Mouse (Mus musculus) cerebellum, adult 11-12 months (tissue): ENCODE data around the gene St6gal1.

Source experiments
- DNase-seq: peaks from one replicate; pipeline ENCODE4 v3.0.0; 2022

St6gal1 gene

GRCm38 (mm10) chr16:23307142-23307968, 82.8 kb downstream of the St6gal1 start:
- no peak for DNase-seq

- no peak for DNase-seq
These were observed 83.5 kb downstream of the St6gal1 start for GRCm38 (mm10) chr16:23308012-23308554.

GRCm38 (mm10) chr16:23309080-23309479, 84.5 kb downstream of the St6gal1 start:
- no peak for DNase-seq

- no peak for DNase-seq
These were observed 88.1 kb downstream of the St6gal1 start for GRCm38 (mm10) chr16:23312604-23313003.

GRCm38 (mm10) chr16:23314790-23315189, 90.2 kb downstream of the St6gal1 start:
- no peak for DNase-seq

- DNase-seq: no peak
These were observed 93.0 kb downstream of the St6gal1 start for GRCm38 (mm10) chr16:23317411-23318047.

GRCm38 (mm10) chr16:23320025-23320424, 95.5 kb downstream of the St6gal1 start:
- no peak for DNase-seq

- no peak for DNase-seq
These were observed 96.0 kb downstream of the St6gal1 start for GRCm38 (mm10) chr16:23320579-23320978.

- DNase-seq: no peak
These were observed 97.9 kb downstream of the St6gal1 start for GRCm38 (mm10) chr16:23322453-23322852.

- no peak for DNase-seq
These were observed 99.4 kb downstream of the St6gal1 start for GRCm38 (mm10) chr16:23323915-23324314.

GRCm38 (mm10) chr16:23324867-23325650, 100.5 kb downstream of the St6gal1 start:
- DNase-seq: no peak

GRCm38 (mm10) chr16:23326664-23327063, 102.1 kb downstream of the St6gal1 start:
- no peak for DNase-seq

GRCm38 (mm10) chr16:23327266-23327665, 102.7 kb downstream of the St6gal1 start:
- DNase-seq: no peak

- no peak for DNase-seq
These were observed 103.7 kb downstream of the St6gal1 start for GRCm38 (mm10) chr16:23328201-23328600.

- no peak for DNase-seq
These were observed 107.6 kb downstream of the St6gal1 start for GRCm38 (mm10) chr16:23332136-23332535.

- no peak for DNase-seq
These were observed 108.1 kb downstream of the St6gal1 start for GRCm38 (mm10) chr16:23332686-23333085.

- DNase-seq: no peak
These were observed 109.5 kb downstream of the St6gal1 start for GRCm38 (mm10) chr16:23333875-23334551.

- no peak for DNase-seq
These were observed 112.8 kb downstream of the St6gal1 start for GRCm38 (mm10) chr16:23337317-23337716.

- DNase-seq: no peak
These were observed 116.7 kb downstream of the St6gal1 start for GRCm38 (mm10) chr16:23341254-23341653.

GRCm38 (mm10) chr16:23350802-23351201, 126.3 kb downstream of the St6gal1 start:
- no peak for DNase-seq

- no peak for DNase-seq
These were observed 136.5 kb downstream of the St6gal1 start for GRCm38 (mm10) chr16:23361031-23361430.

GRCm38 (mm10) chr16:23361434-23361970, 137.0 kb downstream of the St6gal1 start:
- DNase-seq: no peak
